Mouse (Mus musculus): ENCODE results near the gene Rundc1.
"Not testable (repeated sequence)": the region's sequence is repeated elsewhere in the genome, so short reads cannot be mapped to it uniquely, and the experiment has no call there.

The Rundc1 gene

GRCm38 (mm10) chr11:101424925-101425813 is at the start of gene Rundc1, which contains the start of gene Ptges3l:
Gene Rundc1 (plus strand): TSS chr11:101425085.
Gene Ptges3l (minus strand): TSS chr11:101425333.
- peak; percentile 100 for DNase-seq (ENCODE audit: low spot score)

- DNase-seq (ENCODE audit: low spot score), result not testable (repeated sequence)
These were observed 46.7 kb upstream of the Rundc1 start for GRCm38 (mm10) chr11:101378196-101378595.

GRCm38 (mm10) chr11:101378926-101379325 is 46.0 kb upstream of the Rundc1 start:
- no peak for DNase-seq (ENCODE audit: low spot score)

- no peak for DNase-seq (ENCODE audit: low spot score)
These were observed 43.1 kb upstream of the Rundc1 start for GRCm38 (mm10) chr11:101381817-101382216.

- DNase-seq (ENCODE audit: low spot score), result peak; percentile 74
These were observed 29.8 kb upstream of the Rundc1 start for GRCm38 (mm10) chr11:101395110-101395509.

- DNase-seq (ENCODE audit: low spot score), result no peak
These were observed 9.6 kb upstream of the Rundc1 start for GRCm38 (mm10) chr11:101415306-101415705.

- DNase-seq (ENCODE audit: low spot score), result no peak
These were observed 8.3 kb upstream of the Rundc1 start for GRCm38 (mm10) chr11:101416433-101417100.

GRCm38 (mm10) chr11:101417101-101417855 is 7.6 kb upstream of the Rundc1 start, which contains the start of gene Aarsd1:
Gene Aarsd1 (minus strand): TSS chr11:101417615.
- peak; percentile 88 for DNase-seq (ENCODE audit: low spot score)

GRCm38 (mm10) chr11:101418991-101419390 is 5.9 kb upstream of the Rundc1 start:
- no peak for DNase-seq (ENCODE audit: low spot score)

- DNase-seq (ENCODE audit: low spot score), result no peak
These were observed 5.3 kb upstream of the Rundc1 start for GRCm38 (mm10) chr11:101419610-101420009.

- DNase-seq (ENCODE audit: low spot score), result no peak
These were observed 4.7 kb upstream of the Rundc1 start for GRCm38 (mm10) chr11:101420148-101420547.

GRCm38 (mm10) chr11:101424105-101424851 is 607 bp upstream of the Rundc1 start, which contains the start of gene Gm27029:
Gene Gm27029 (minus strand): TSS chr11:101424796.
- peak; percentile 17 for DNase-seq (ENCODE audit: low spot score)

- no peak for DNase-seq (ENCODE audit: low spot score)
These were observed 1.3 kb downstream of the Rundc1 start for GRCm38 (mm10) chr11:101426165-101426564.

GRCm38 (mm10) chr11:101431327-101431726 is 6.4 kb downstream of the Rundc1 start:
- DNase-seq (ENCODE audit: low spot score), result no peak

GRCm38 (mm10) chr11:101433396-101433795 is 8.5 kb downstream of the Rundc1 start:
- no peak for DNase-seq (ENCODE audit: low spot score)

GRCm38 (mm10) chr11:101435831-101436230 is 10.9 kb downstream of the Rundc1 start:
- no peak for DNase-seq (ENCODE audit: low spot score)

GRCm38 (mm10) chr11:101436916-101437315 is 12.0 kb downstream of the Rundc1 start:
- DNase-seq (ENCODE audit: low spot score), result no peak

- not testable (repeated sequence) for DNase-seq (ENCODE audit: low spot score)
These were observed 13.1 kb downstream of the Rundc1 start for GRCm38 (mm10) chr11:101438006-101438405.

GRCm38 (mm10) chr11:101441450-101442126 is 16.7 kb downstream of the Rundc1 start:
- not testable (repeated sequence) for DNase-seq (ENCODE audit: low spot score)

GRCm38 (mm10) chr11:101442127-101442693 is 17.3 kb downstream of the Rundc1 start, which contains the start of gene Rpl27:
Gene Rpl27 (plus strand): TSS chr11:101442298.
- peak; percentile 90 for DNase-seq (ENCODE audit: low spot score)
